Mouse (Mus musculus) small intestine, adult 2 months (tissue): ENCODE measurements around the gene B4galt1.

Source experiments
- CTCF ChIP-seq: fragments of 200-500 bp; IDR thresholded peaks from 2 replicates; pipeline ENCODE4 v1.5.1; 2012; ENCODE audit warnings: low read depth, mild to moderate bottlenecking, control low read depth, inconsistent platforms, low read length, moderate library complexity, mixed read lengths; ENCODE audit not compliant: insufficient replicate concordance, insufficient read length; ENCODE audit errors: extremely low read depth
- POLR2A ChIP-seq: fragments of 200-500 bp; IDR thresholded peaks from 2 replicates; pipeline ENCODE4 v1.6.1; 2012; ENCODE audit warnings: low read depth, mild to moderate bottlenecking, control low read depth, inconsistent platforms, low read length, moderate library complexity

- TF ChIP-seq CTCF (no peak), POLR2A (no peak)
These were observed 41.3 kb upstream of the B4galt1 start for GRCm38 (mm10) chr4:40895118-40895517.
